Mouse (Mus musculus) kidney, adult 18-20 months (tissue): ENCODE measurements around the gene Hist1h2ad.

Experiments used
- DNase-seq: peaks from one replicate; pipeline ENCODE4 v3.0.0; 2021

Hist1h2ad gene

DNA sequence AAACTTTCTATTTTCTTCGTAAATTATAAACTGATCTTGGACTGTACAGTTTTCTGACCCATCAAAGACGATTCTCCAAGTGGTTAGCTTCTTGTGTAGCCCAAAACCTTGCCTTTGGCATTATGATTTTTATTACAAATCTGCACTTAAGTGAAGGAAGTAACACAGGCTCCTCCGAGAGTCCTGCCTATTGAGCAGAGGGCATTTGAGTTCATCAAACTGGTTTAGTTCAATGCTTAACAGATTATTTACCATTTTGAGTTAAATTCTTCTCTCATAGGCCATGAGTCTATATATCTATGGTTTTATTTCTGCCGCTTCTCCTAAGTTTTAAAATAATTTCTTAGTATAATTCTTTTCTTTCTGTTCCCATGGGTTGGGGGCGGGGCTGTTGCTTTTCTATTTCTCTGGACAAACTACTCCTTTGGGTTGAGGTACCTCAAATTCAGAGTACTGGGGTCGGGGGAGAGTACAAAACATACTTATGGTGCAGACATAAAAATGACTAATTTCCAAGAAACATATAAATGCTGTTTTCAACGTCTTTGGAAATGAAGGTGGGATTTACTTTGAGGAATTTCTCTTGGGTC, 48.8 kb downstream of the Hist1h2ad start:
- DNase-seq = no peak
